ENCODE assay signal across 8 mouse cellular contexts in the genomic region with DNA sequence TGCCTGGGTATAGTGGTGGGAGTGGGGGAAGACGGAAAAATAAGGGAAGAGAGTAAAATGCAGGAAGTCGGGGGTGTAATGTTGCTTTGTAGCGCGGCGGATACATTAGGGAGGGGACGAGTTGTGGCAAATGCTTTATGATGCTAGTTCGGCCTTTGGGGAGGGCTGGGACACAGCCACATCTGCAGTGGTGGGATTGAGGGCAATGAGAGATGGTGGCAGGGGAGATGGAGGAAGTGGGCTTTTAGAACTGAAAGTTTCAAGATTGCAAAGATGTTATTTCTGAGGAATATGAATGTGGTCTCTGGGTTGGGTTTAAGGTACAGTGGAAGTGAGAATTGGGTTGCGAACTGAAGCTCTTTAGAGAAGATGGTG. TPM values are rescaled to one million over a fixed set of nuclear protein-coding genes. Genes with fewer than 3 reads are reported as not detected.
DNase-seq lines count a peak whose midpoint lies in the region; ATAC-seq and TF ChIP-seq lines count a peak whose summit lies in the region.

No protein-coding gene starts in this region.

- no peaks in the 10 kb centered on the region; the same call in 1 of the 2 replicates for H3K36me3 ChIP-seq in heart, embryonic 12.5 days

- 1% methylated on average over 8 of the region's 8 CpGs for WGBS in lung, adult 2 months
- WGBS in heart, embryonic 12.5 days, result under 1% methylated on average over 8 of the region's 8 CpGs

- no peaks in the 10 kb centered on the region for H3K27me3 ChIP-seq in heart, embryonic 12.5 days (replicated peaks)

- TF ChIP-seq CTCF in lung, adult 2 months (IDR thresholded peaks at IDR 0.05; ENCODE audit: insufficient read depth, low read length), result no peak

- H3K4me3 ChIP-seq in lung, adult 2 months (replicated peaks; ENCODE audit: extremely low read depth, low read depth, low read length), result peak overlapping the region; percentile 65
- peak overlapping the region; percentile 96 for H3K4me3 ChIP-seq in brown adipose tissue, adult 24 weeks (ENCODE audit: insufficient read depth, low read depth, low read length)
- peak overlapping the region; percentile 98 for H3K4me3 ChIP-seq in heart, embryonic 12.5 days

- DNase-seq in lung, adult 2 months, result peak; percentile 21
- no peak for DNase-seq in lung, postnatal 10 days
- peak; percentile 49 for DNase-seq in liver
- peak; percentile 26 to 36 for DNase-seq in natural killer cell, adult 2 months (ENCODE audit: low spot score in 2 of 2)
- no peak for DNase-seq in urinary bladder, postnatal 25 days (ENCODE audit: low spot score)
- no peak for DNase-seq in gastrocnemius, postnatal 10 days

- no peak for TF ChIP-seq POLR2A in lung, adult 2 months (IDR thresholded peaks at IDR 0.05; ENCODE audit: borderline replicate concordance, extremely low read depth, low read depth, low read length)

- peak overlapping the region; percentile 99 for H3K9ac ChIP-seq in heart, embryonic 12.5 days

- H3K27ac ChIP-seq in brown adipose tissue, adult 24 weeks (replicated peaks; ENCODE audit: low read depth, low read length), result peak overlapping the region; percentile 85
- peak overlapping the region; percentile 98 for H3K27ac ChIP-seq in heart, embryonic 12.5 days (ENCODE audit: poor library complexity, severe bottlenecking)

- ATAC-seq in heart, embryonic 12.5 days (ENCODE audit: insufficient number of reproducible peaks, low FRiP score), result no peak

- no peaks in the 10 kb centered on the region for H3K9me3 ChIP-seq in heart, embryonic 12.5 days (replicated peaks)

- H3K4me1 ChIP-seq in lung, adult 2 months (ENCODE audit: control insufficient read depth, insufficient read depth, low read length), result peaks cover 7% of the 10 kb centered on the region
- H3K4me1 ChIP-seq in brown adipose tissue, adult 24 weeks (ENCODE audit: control insufficient read depth, insufficient read depth, insufficient read length, low read length), result peaks cover 6% of the 10 kb centered on the region
- H3K4me1 ChIP-seq in heart, embryonic 12.5 days (replicated peaks), result peaks cover 6% of the 10 kb centered on the region

- peak overlapping the region; percentile 86 for H3K4me2 ChIP-seq in heart, embryonic 12.5 days

RNA-seq across cellular contexts. Expression of a gene that starts 1.2 kb away (rescaled TPM):
- polyA plus RNA-seq in lung, adult 2 months (2012; rRNA removed), result 465 and 530 TPM in 2 replicates
- polyA plus RNA-seq in brown adipose tissue, adult 24 weeks (2012; ENCODE audit: insufficient read depth, insufficient read length, missing spikeins), result 124 and 127 TPM in 2 replicates
- polyA plus RNA-seq in heart, embryonic 12.5 days (2016; fragmentation: Nextera tagmentation; extraction: Ambion mirVana), result 122 and 131 TPM in 2 replicates
- 100 to 1,000 TPM in 1 of 2 experiments, 10 to 100 TPM in 1; 99.7 to 109 TPM for total RNA-seq in gastrocnemius, postnatal 10 days (2021)

RNA-seq across cellular contexts. Expression of a gene that starts 28.0 kb away (rescaled TPM):
- 6.8 and 8.8 TPM in 2 replicates for polyA plus RNA-seq in lung, adult 2 months (2012; rRNA removed)
- 0.29 TPM in 1 of 2 replicates, not detected in the other for polyA plus RNA-seq in brown adipose tissue, adult 24 weeks (2012; ENCODE audit: insufficient read depth, insufficient read length, missing spikeins)
- polyA plus RNA-seq in heart, embryonic 12.5 days (2016; fragmentation: Nextera tagmentation; extraction: Ambion mirVana), result 39.2 and 42.4 TPM in 2 replicates
- total RNA-seq in gastrocnemius, postnatal 10 days (2021), result 10 to 100 TPM; 23.7 to 33.1 TPM

Comparison
In these comparisons a context has a peak if more than half of its experiments do, and no peak if none do; other contexts are left out.
1. DNase-seq: peak in lung, adult 2 months (single experiment), liver (single experiment) and natural killer cell, adult 2 months (2 of 2); none in lung, postnatal 10 days (single experiment), urinary bladder, postnatal 25 days (single experiment) and gastrocnemius, postnatal 10 days (single experiment).
2. Peak in every context shown above with its lines, with median percentiles within 50 percentile points of each other: H3K4me3 ChIP-seq.